Mouse (Mus musculus): ENCODE measurements at regions not wholly inside any gene's neighbourhood (a gene's known extent, or its start where the extent isn't known, plus 50 kb on each side); places are given as distances from the start of the nearest gene placed in this dataset.

GRCm38 (mm10) chr13:83023972-83024371 is 479.9 kb upstream of the Mef2c start:
- TF ChIP-seq POLR2A (IDR thresholded peaks at IDR 0.05; ENCODE audit: extremely low read depth, insufficient read depth, low read length) (no peak), CTCF (IDR thresholded peaks at IDR 0.05; ENCODE audit: low read depth, low read length) (no peak)

Measured in liver, adult 2 months (tissue).